Mouse (Mus musculus) MEL (cell line): Measurements from ENCODE around the gene Rpl12. TPM values are rescaled to one million over a fixed set of nuclear protein-coding genes. Genes with fewer than 3 reads are reported as not detected.
A peak's percentile ranks its signal among the peaks of the same experiment; 100 is the strongest.

Experiments
- DNase-seq: peaks from one replicate; pipeline ENCODE4 v3.0.0; 2011; ENCODE audit warnings: low read depth, low spot score
- H3K27ac ChIP-seq: 2 replicates; pipeline ENCODE4 v1.5.1; 2012; ENCODE audit warnings: low read depth, mild to moderate bottlenecking, control low read depth, low read length, moderate library complexity; ENCODE audit not compliant: control insufficient read depth
- H3K27me3 ChIP-seq, 2 experiments: fragments of 150-350 bp in 1 of 2; sonication (generic) in 1 of 2; 2 replicates each; pipeline ENCODE4 v1.6.1; 2012; ENCODE audit warnings: low read length in 2 of 2, mild to moderate bottlenecking in 2 of 2, improper control_type of control experiment in 1 of 2, moderate library complexity in 1 of 2; ENCODE audit not compliant: insufficient read depth in 2 of 2, control insufficient read depth in 1 of 2
- H3K36me3 ChIP-seq, 2 experiments: 2 replicates each; pipeline ENCODE4 v1.6.1; 2012 to 2014; ENCODE audit warnings: low read length in 2 of 2, improper control_type of control experiment in 1 of 2, inconsistent platforms in 1 of 2, mild to moderate bottlenecking in 1 of 2; ENCODE audit not compliant: insufficient read depth in 2 of 2, control insufficient read depth in 1 of 2
- H3K4me1 ChIP-seq, 2 experiments: fragments of 150-350 bp in 1 of 2; sonication (generic) in 1 of 2; 2 replicates each; pipeline ENCODE4 v1.6.1; 2012; ENCODE audit warnings: low read length in 2 of 2, improper control_type of control experiment in 1 of 2, mild to moderate bottlenecking in 1 of 2; ENCODE audit not compliant: insufficient read depth in 2 of 2, control insufficient read depth in 1 of 2
- H3K4me3 ChIP-seq, 2 experiments: fragments of 150-350 bp in 1 of 2; sonication (generic) in 1 of 2; 2 replicates each; pipeline ENCODE4 v1.5.1; 2012; ENCODE audit warnings: low read depth in 2 of 2, low read length in 2 of 2, mild to moderate bottlenecking in 2 of 2, moderate library complexity in 2 of 2, control low read depth in 1 of 2, improper control_type of control experiment in 1 of 2; ENCODE audit not compliant: control insufficient read depth in 1 of 2, insufficient read depth in 1 of 2
- H3K79me2 ChIP-seq: 2 replicates; pipeline ENCODE4 v1.6.1; 2012; ENCODE audit warnings: mild to moderate bottlenecking, low read length, moderate library complexity; ENCODE audit not compliant: control insufficient read depth, poor library complexity, insufficient read depth
- H3K9ac ChIP-seq: 2 replicates; pipeline ENCODE4 v1.6.1; 2012; ENCODE audit warnings: low read depth, mild to moderate bottlenecking, control low read depth, low read length, moderate library complexity; ENCODE audit not compliant: control insufficient read depth, poor library complexity, severe bottlenecking
- H3K9me3 ChIP-seq: fragments of 150-350 bp; sonication (generic); replicated peaks from 2 replicates; pipeline ENCODE4 v1.6.1; 2012; ENCODE audit warnings: mild to moderate bottlenecking, low read length, improper control_type of control experiment, moderate library complexity; ENCODE audit not compliant: insufficient read depth
- CHD1 ChIP-seq: IDR thresholded peaks from 2 replicates; pipeline ENCODE4 v1.6.1; 2012; ENCODE audit warnings: low read depth, mild to moderate bottlenecking, inconsistent platforms, low read length, improper control_type of control experiment
- CTCF ChIP-seq, 3 experiments: IDR thresholded peaks in 2 of 3; conservative IDR thresholded peaks in 1 of 3; 2 replicates each; pipeline ENCODE4 v1.5.1; 2011 to 2012; ENCODE audit warnings: low read length in 3 of 3, low read depth in 2 of 3, mild to moderate bottlenecking in 2 of 3, improper control_type of control experiment in 1 of 3, inconsistent platforms in 1 of 3, mixed read lengths in 1 of 3, moderate library complexity in 1 of 3; ENCODE audit not compliant: control insufficient read depth in 1 of 3, insufficient read depth in 1 of 3, poor library complexity in 1 of 3, severe bottlenecking in 1 of 3
- EP300 ChIP-seq, 2 experiments: IDR thresholded peaks; 2 replicates each; pipeline ENCODE4 v1.6.1; 2011; ENCODE audit warnings: improper control_type of control experiment in 2 of 2, low read length in 2 of 2, low read depth in 1 of 2, mild to moderate bottlenecking in 1 of 2
- HCFC1 ChIP-seq: IDR thresholded peaks from 2 replicates; pipeline ENCODE4 v1.6.1; 2012; ENCODE audit warnings: low read depth, mild to moderate bottlenecking, inconsistent platforms, low read length, improper control_type of control experiment, moderate library complexity
- MYC ChIP-seq: IDR thresholded peaks from 2 replicates; pipeline ENCODE4 v1.6.1; 2011; ENCODE audit warnings: low read depth, mild to moderate bottlenecking, low read length, improper control_type of control experiment, moderate library complexity
- NRF1 ChIP-seq: IDR thresholded peaks from 2 replicates; pipeline ENCODE4 v1.6.1; 2014; ENCODE audit warnings: low read depth, mild to moderate bottlenecking, inconsistent platforms, low read length, improper control_type of control experiment, moderate library complexity; ENCODE audit not compliant: poor library complexity, insufficient read depth, severe bottlenecking
- POLR2A ChIP-seq, 2 experiments: IDR thresholded peaks; 2 replicates each; pipeline ENCODE4 v1.6.1; 2011 to 2012; ENCODE audit warnings: low read length in 2 of 2, mild to moderate bottlenecking in 2 of 2, control low read depth in 1 of 2, improper control_type of control experiment in 1 of 2, low read depth in 1 of 2, moderate library complexity in 1 of 2; ENCODE audit not compliant: control insufficient read depth in 1 of 2, insufficient read depth in 1 of 2, poor library complexity in 1 of 2
- RAD21 ChIP-seq: IDR thresholded peaks from 2 replicates; pipeline ENCODE4 v1.6.1; 2011; ENCODE audit warnings: mild to moderate bottlenecking, low read depth, low read length, improper control_type of control experiment
- RCOR1 ChIP-seq: IDR thresholded peaks from 2 replicates; pipeline ENCODE4 v1.6.1; 2012; ENCODE audit warnings: low read depth, mild to moderate bottlenecking, inconsistent platforms, low read length, improper control_type of control experiment
- SMC3 ChIP-seq: IDR thresholded peaks from 2 replicates; pipeline ENCODE4 v1.6.1; 2011; ENCODE audit warnings: low read depth, low read length, improper control_type of control experiment
- TCF12 ChIP-seq: IDR thresholded peaks from 2 replicates; pipeline ENCODE4 v1.6.1; 2014; ENCODE audit warnings: low read depth, mild to moderate bottlenecking, inconsistent platforms, low read length, improper control_type of control experiment, moderate library complexity
- ZKSCAN1 ChIP-seq: IDR thresholded peaks from 2 replicates; pipeline ENCODE4 v1.6.1; 2012; ENCODE audit warnings: low read depth, mild to moderate bottlenecking, inconsistent platforms, low read length, improper control_type of control experiment, moderate library complexity
- polyA plus RNA-seq, 2 experiments: library from polyadenylated mRNA; stranded (reverse) in 1 of 2; unstranded in 1 of 2; fragments of >175 nt in 1 of 2; fragments of >200 nt in 1 of 2; gene quantifications; 2 replicates each; pipeline versions ENCODE4 v1.2.1 to v1.2.4; 2012; ENCODE audit warnings: low replicate concordance in 2 of 2, low read depth in 1 of 2; ENCODE audit not compliant: insufficient read length in 2 of 2, insufficient read depth in 1 of 2, missing spikeins in 1 of 2
- total RNA-seq: library from RNA; depleted of rRNA; stranded (reverse); fragments of 300-350 nt; gene quantifications from 2 replicates; pipeline ENCODE4 v1.2.3, GENCODE M21; 2012

The Rpl12 gene
- total and polyA plus RNA-seq, 3 experiments = 116 to 1,842 TPM; not detected in 1

- no peaks in the 10 kb centered on the region for H3K9me3 ChIP-seq
- H3K27ac ChIP-seq = no peak overlapping the region
- TF ChIP-seq CHD1 (no peak), ZKSCAN1 (peak; percentile 99), TCF12 (no peak)
- no peaks in the 10 kb centered on the region for H3K4me1 ChIP-seq
- H3K9ac ChIP-seq = no peak overlapping the region
- H3K79me2 ChIP-seq = no peaks in the 10 kb centered on the region
- no peak overlapping the region for H3K4me3 ChIP-seq
- no peaks in the 10 kb centered on the region for H3K27me3 ChIP-seq
- peaks cover 0 to 1% of the 10 kb centered on the region in 2 experiments; a peak in 1 of 4 replicates for H3K36me3 ChIP-seq
- DNase-seq = no peak
Measured at GRCm38 (mm10) chr2:32938741-32939140, 22.6 kb upstream of the Rpl12 start.

GRCm38 (mm10) chr2:32939418-32939817 lies 21.9 kb upstream of the Rpl12 start:
- H3K36me3 ChIP-seq = peaks cover 0 to 1% of the 10 kb centered on the region in 2 experiments; a peak in 1 of 4 replicates
- no peak overlapping the region for H3K4me3 ChIP-seq

GRCm38 (mm10) chr2:32940483-32940882 lies 20.9 kb upstream of the Rpl12 start:
- no peaks in the 10 kb centered on the region for H3K27me3 ChIP-seq
- no peak overlapping the region for H3K4me3 ChIP-seq
- H3K27ac ChIP-seq = no peak overlapping the region
- TF ChIP-seq NRF1 (no peak), CTCF (IDR thresholded peaks at IDR 0.05 in 2 of 3, conservative IDR thresholded peaks at IDR 0.05 in 1 of 3; ENCODE audit: control insufficient read depth in 1 of 3, insufficient read depth in 1 of 3, low read depth in 2 of 3, low read length in 3 of 3, poor library complexity in 1 of 3, severe bottlenecking in 1 of 3) (peak in 1 of 3 experiments; percentile 24; a peak in 1 of 6 replicates)
- DNase-seq = no peak
- no peaks in the 10 kb centered on the region for H3K9me3 ChIP-seq
- no peak overlapping the region for H3K9ac ChIP-seq
- peaks cover 0 to 1% of the 10 kb centered on the region in 2 experiments; a peak in 1 of 4 replicates for H3K36me3 ChIP-seq
- no peaks in the 10 kb centered on the region for H3K79me2 ChIP-seq
- no peaks in the 10 kb centered on the region for H3K4me1 ChIP-seq

More at GRCm38 (mm10) chr2:32939418-32939817, 21.9 kb upstream of the Rpl12 start:
- no peak overlapping the region for H3K9ac ChIP-seq
- no peaks in the 10 kb centered on the region for H3K9me3 ChIP-seq
- H3K27me3 ChIP-seq = no peaks in the 10 kb centered on the region
- TF ChIP-seq SMC3 (peak; percentile 42), POLR2A (IDR thresholded peaks at IDR 0.05; ENCODE audit: control insufficient read depth in 1 of 2, insufficient read depth in 1 of 2, low read depth in 1 of 2, low read length in 2 of 2, poor library complexity in 1 of 2) (no peak), CTCF (IDR thresholded peaks at IDR 0.05 in 2 of 3, conservative IDR thresholded peaks at IDR 0.05 in 1 of 3; ENCODE audit: control insufficient read depth in 1 of 3, insufficient read depth in 1 of 3, low read depth in 2 of 3, low read length in 3 of 3, poor library complexity in 1 of 3, severe bottlenecking in 1 of 3) (peak; percentile 35 to 73 (median 55); a peak in 5 of 6 replicates), TCF12 (no peak), HCFC1 (no peak), MYC (0 out of 2 replicates have a peak, but pooled peaks have one; percentile 19), RCOR1 (no peak), RAD21 (peak; percentile 68), EP300 (IDR thresholded peaks at IDR 0.05; ENCODE audit: low read depth in 1 of 2, low read length in 2 of 2) (no peak)
- H3K79me2 ChIP-seq = no peaks in the 10 kb centered on the region
- no peak overlapping the region for H3K27ac ChIP-seq
- no peaks in the 10 kb centered on the region for H3K4me1 ChIP-seq
- peak; percentile 89 for DNase-seq
